Mouse (Mus musculus) heart, embryonic 12.5 days (tissue): Measurements from ENCODE around the gene Lekr1. TPM values are rescaled to one million over a fixed set of nuclear protein-coding genes. Genes with fewer than 3 reads are reported as not detected.

Experiments
- ATAC-seq: fragments of 200-750 bp; cut with Nextera tagmentation; 2 replicates; pipeline ENCODE4 v1.8.0; 2017; ENCODE audit warnings: moderate TSS enrichment, moderate library complexity; ENCODE audit not compliant: insufficient number of reproducible peaks, low FRiP score
- H3K27ac ChIP-seq: fragments of 300-500 bp; sonication (generic); 2 replicates; pipeline ENCODE4 v1.5.1; 2016; ENCODE audit warnings: mild to moderate bottlenecking, moderate library complexity; ENCODE audit not compliant: poor library complexity, severe bottlenecking
- H3K27me3 ChIP-seq: fragments of 300-500 bp; sonication (generic); replicated peaks from 2 replicates; pipeline ENCODE4 v1.6.1; 2016; ENCODE audit warnings: mild to moderate bottlenecking, moderate library complexity
- H3K36me3 ChIP-seq: fragments of 300-500 bp; sonication (generic); 2 replicates; pipeline ENCODE4 v1.6.1; 2016; ENCODE audit warnings: mild to moderate bottlenecking, moderate library complexity
- H3K4me1 ChIP-seq: fragments of 300-500 bp; sonication (generic); replicated peaks from 2 replicates; pipeline ENCODE4 v1.6.1; 2016; ENCODE audit warnings: mild to moderate bottlenecking
- H3K4me2 ChIP-seq: fragments of 300-500 bp; sonication (generic); 2 replicates; pipeline ENCODE4 v1.6.1; 2016; ENCODE audit warnings: mild to moderate bottlenecking, moderate library complexity
- H3K4me3 ChIP-seq: fragments of 300-500 bp; sonication (generic); 2 replicates; pipeline ENCODE4 v1.5.1; 2016; ENCODE audit warnings: mild to moderate bottlenecking
- H3K9ac ChIP-seq: fragments of 300-500 bp; sonication (generic); 2 replicates; pipeline ENCODE4 v1.6.1; 2016; ENCODE audit warnings: mild to moderate bottlenecking, moderate library complexity
- H3K9me3 ChIP-seq: fragments of 300-500 bp; sonication (generic); replicated peaks from 2 replicates; pipeline ENCODE4 v1.6.1; 2016; ENCODE audit warnings: mild to moderate bottlenecking, moderate library complexity
- WGBS: fragments of 180-500 bp; shearing (Covaris S2); methylation state at CpG from one replicate; pipeline ENCODE4 v1.1.7; 2016; 5-methylcytosine and 5-hydroxymethylcytosine counted together
- polyA plus RNA-seq: library from polyadenylated mRNA; unstranded; fragments of >200 nt; fragmentation: Nextera tagmentation; extraction: Ambion mirVana; gene quantifications from 2 replicates; pipeline ENCODE4 v1.2.1, GENCODE M21; 2016

The Lekr1 gene
- polyA plus RNA-seq, 1 experiment from 2014 or later = 6.9 TPM

- no peak overlapping the region for H3K27ac ChIP-seq
- peaks cover 3% of the 10 kb centered on the region; the same call in 1 of the 2 replicates for H3K4me1 ChIP-seq
- no peaks in the 10 kb centered on the region for H3K36me3 ChIP-seq
- no peak for ATAC-seq
- 77% methylated on average over 6 of the region's 6 CpGs for WGBS
- no peak overlapping the region for H3K4me3 ChIP-seq
- H3K27me3 ChIP-seq = no peaks in the 10 kb centered on the region
- H3K9ac ChIP-seq = no peak overlapping the region
- no peak overlapping the region for H3K4me2 ChIP-seq
- H3K9me3 ChIP-seq = no peaks in the 10 kb centered on the region
Measured at GRCm38 (mm10) chr3:65814881-65815280, 148.9 kb downstream of the Lekr1 start.

- no peak overlapping the region for H3K4me3 ChIP-seq
- no peak for ATAC-seq
- no peak overlapping the region for H3K4me2 ChIP-seq
- no peak overlapping the region for H3K27ac ChIP-seq
- H3K27me3 ChIP-seq = no peaks in the 10 kb centered on the region
- H3K9me3 ChIP-seq = no peaks in the 10 kb centered on the region
- peaks cover 9% of the 10 kb centered on the region; the same call in 1 of the 2 replicates for H3K4me1 ChIP-seq
- 81% methylated on average over 10 of the region's 10 CpGs for WGBS
- H3K9ac ChIP-seq = no peak overlapping the region
- H3K36me3 ChIP-seq = no peaks in the 10 kb centered on the region
Measured at GRCm38 (mm10) chr3:65816012-65816411, 150.0 kb downstream of the Lekr1 start.

- no peak overlapping the region for H3K27ac ChIP-seq
- H3K4me1 ChIP-seq = peaks cover 9% of the 10 kb centered on the region; the same call in 1 of the 2 replicates
- H3K4me3 ChIP-seq = no peak overlapping the region
- H3K4me2 ChIP-seq = no peak overlapping the region
- H3K9ac ChIP-seq = no peak overlapping the region
- 0 out of 2 replicates have a peak, but pooled peaks cover under 1% of the 10 kb centered on the region for H3K9me3 ChIP-seq
- H3K36me3 ChIP-seq = no peaks in the 10 kb centered on the region
- H3K27me3 ChIP-seq = no peaks in the 10 kb centered on the region
- WGBS = 73% methylated on average over 4 of the region's 4 CpGs
- ATAC-seq = no peak
Measured at GRCm38 (mm10) chr3:65818597-65818996, 152.6 kb downstream of the Lekr1 start.

- Histone ChIP-seq H3K4me2 (no peak overlapping the region), H3K4me3 (no peak overlapping the region), H3K4me1 (peaks cover 9% of the 10 kb centered on the region), H3K36me3 (no peaks in the 10 kb centered on the region), H3K27ac (peak overlapping the region; percentile 23; the same call in 1 of the 2 replicates), H3K9me3 (0 out of 2 replicates have a peak, but pooled peaks cover 3% of the 10 kb centered on the region), H3K9ac (no peak overlapping the region), H3K27me3 (no peaks in the 10 kb centered on the region)
- ATAC-seq = peak; percentile 63
- WGBS = 33% methylated on average over 6 of the region's 6 CpGs
Measured at GRCm38 (mm10) chr3:65819841-65820240, 153.8 kb downstream of the Lekr1 start.

- no peaks in the 10 kb centered on the region for H3K36me3 ChIP-seq
- no peak overlapping the region for H3K9ac ChIP-seq
- 0 out of 2 replicates have a peak, but pooled peaks cover 3% of the 10 kb centered on the region for H3K9me3 ChIP-seq
- peak overlapping the region; percentile 44; the same call in 1 of the 2 replicates for H3K27ac ChIP-seq
- no peaks in the 10 kb centered on the region for H3K27me3 ChIP-seq
- no peak overlapping the region for H3K4me3 ChIP-seq
- ATAC-seq = no peak
- H3K4me2 ChIP-seq = no peak overlapping the region
- peaks cover 34% of the 10 kb centered on the region for H3K4me1 ChIP-seq
- 57% methylated on average over 3 of the region's 3 CpGs for WGBS
Measured at GRCm38 (mm10) chr3:65824886-65825285, 158.9 kb downstream of the Lekr1 start.

GRCm38 (mm10) chr3:65826716-65827115 lies 160.7 kb downstream of the Lekr1 start:
- ATAC-seq = no peak
- no peaks in the 10 kb centered on the region for H3K36me3 ChIP-seq
- no peak overlapping the region for H3K4me3 ChIP-seq
- peaks cover 42% of the 10 kb centered on the region for H3K4me1 ChIP-seq
- H3K9ac ChIP-seq = no peak overlapping the region
- no peaks in the 10 kb centered on the region for H3K27me3 ChIP-seq
- WGBS = 76% methylated on average over 6 of the region's 6 CpGs
- 0 out of 2 replicates have a peak, but pooled peaks cover 3% of the 10 kb centered on the region for H3K9me3 ChIP-seq
- no peak overlapping the region for H3K4me2 ChIP-seq
- no peak overlapping the region for H3K27ac ChIP-seq

- ATAC-seq = no peak
- Histone ChIP-seq H3K27me3 (no peaks in the 10 kb centered on the region), H3K4me2 (no peak overlapping the region), H3K4me1 (peaks cover 47% of the 10 kb centered on the region), H3K9ac (no peak overlapping the region), H3K9me3 (0 out of 2 replicates have a peak, but pooled peaks cover 3% of the 10 kb centered on the region), H3K4me3 (no peak overlapping the region), H3K27ac (no peak overlapping the region), H3K36me3 (no peaks in the 10 kb centered on the region)
- WGBS = 82% methylated on average over 5 of the region's 5 CpGs
Measured at GRCm38 (mm10) chr3:65827400-65827799, 161.4 kb downstream of the Lekr1 start.

- Histone ChIP-seq H3K36me3 (no peaks in the 10 kb centered on the region), H3K4me1 (peaks cover 52% of the 10 kb centered on the region), H3K27ac (no peak overlapping the region), H3K4me2 (no peak overlapping the region), H3K9ac (no peak overlapping the region), H3K4me3 (no peak overlapping the region), H3K27me3 (no peaks in the 10 kb centered on the region), H3K9me3 (0 out of 2 replicates have a peak, but pooled peaks cover 3% of the 10 kb centered on the region)
- WGBS = 21% methylated on average over 3 of the region's 3 CpGs
- no peak for ATAC-seq
Measured at GRCm38 (mm10) chr3:65828020-65828419, 162.0 kb downstream of the Lekr1 start.

GRCm38 (mm10) chr3:65829230-65829629 lies 163.2 kb downstream of the Lekr1 start:
- H3K4me1 ChIP-seq = peaks cover 57% of the 10 kb centered on the region
- H3K4me3 ChIP-seq = no peak overlapping the region
- no peaks in the 10 kb centered on the region for H3K27me3 ChIP-seq
- no peak overlapping the region for H3K9ac ChIP-seq
- no peaks in the 10 kb centered on the region for H3K36me3 ChIP-seq
- peak overlapping the region; percentile 57 for H3K4me2 ChIP-seq
- no peaks in the 10 kb centered on the region for H3K9me3 ChIP-seq
- H3K27ac ChIP-seq = peak overlapping the region; percentile 47; the same call in 1 of the 2 replicates
- 4% methylated on average over 7 of the region's 7 CpGs for WGBS
- ATAC-seq = peak; percentile 86

GRCm38 (mm10) chr3:65829943-65830483 lies 164.0 kb downstream of the Lekr1 start:
- ATAC-seq = no peak
- Histone ChIP-seq H3K36me3 (no peaks in the 10 kb centered on the region), H3K4me1 (peaks cover 57% of the 10 kb centered on the region), H3K9me3 (no peaks in the 10 kb centered on the region), H3K4me2 (peak overlapping the region; percentile 51; the same call in 1 of the 2 replicates), H3K4me3 (no peak overlapping the region), H3K9ac (no peak overlapping the region), H3K27ac (no peak overlapping the region), H3K27me3 (no peaks in the 10 kb centered on the region)
- WGBS = 47% methylated on average over 7 of the region's 7 CpGs

- 0 out of 2 replicates have a peak overlapping the region, but pooled peaks have one; percentile 7 for H3K4me3 ChIP-seq
- H3K4me2 ChIP-seq = peak overlapping the region; percentile 51
- H3K9ac ChIP-seq = peak overlapping the region; percentile 3; the same call in 1 of the 2 replicates
- 0 out of 2 replicates have a peak overlapping the region, but pooled peaks have one; percentile 34 for H3K27ac ChIP-seq
- no peaks in the 10 kb centered on the region for H3K27me3 ChIP-seq
- WGBS = 8% methylated on average over 16 of the region's 16 CpGs
- no peaks in the 10 kb centered on the region for H3K9me3 ChIP-seq
- H3K4me1 ChIP-seq = peaks cover 53% of the 10 kb centered on the region
- ATAC-seq = peak; percentile 34; the same call in 1 of the 2 replicates
- H3K36me3 ChIP-seq = no peaks in the 10 kb centered on the region
Measured at GRCm38 (mm10) chr3:65830801-65831200, 164.8 kb downstream of the Lekr1 start.
